In the genomic region with DNA sequence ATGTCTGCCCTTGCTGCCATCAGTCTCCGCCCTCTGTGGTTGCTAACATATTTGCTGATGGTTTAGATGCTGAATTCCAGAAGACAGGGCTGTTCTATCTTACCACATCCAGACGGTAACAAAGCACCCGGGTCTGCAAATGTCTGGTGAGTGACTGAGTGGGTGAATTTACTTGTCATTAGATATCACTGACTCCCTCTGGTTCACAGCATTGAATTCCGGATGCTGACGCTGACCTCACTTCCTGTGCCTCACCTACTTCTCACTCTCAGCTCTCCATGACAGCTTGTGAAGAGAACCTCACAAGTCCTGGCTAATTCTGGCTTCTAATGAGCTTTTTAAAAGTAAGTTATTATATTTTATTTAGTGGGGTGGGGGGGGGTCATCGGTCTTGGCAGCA, we compare ENCODE assay signal across 32 mouse cellular contexts. TPM values are rescaled to one million over a fixed set of nuclear protein-coding genes. Genes with fewer than 3 reads are reported as not detected.
A peak's percentile ranks its signal among the peaks of the same experiment; 100 is the strongest.
DNase-seq lines count a peak whose midpoint lies in the region; ATAC-seq and TF ChIP-seq lines count a peak whose summit lies in the region.
"Had no signal": no experiment of that assay in that cellular context is flagged by ENCODE, and none has a peak within 500 bp of the region (broad histone marks: within the 10 kb centered on the region; RNA-seq: fewer than 3 reads in every experiment).

No protein-coding gene starts in this region.

- H3K9ac ChIP-seq in lung, embryonic 14.5 days: no peak overlapping the region
- H3K9ac ChIP-seq: heart, embryonic 15.5 days; hindbrain, embryonic 14.5 days; kidney, embryonic 15.5 days; limb, embryonic 15.5 days; liver, embryonic 13.5 days; midbrain, embryonic 13.5 days; stomach, embryonic 15.5 days had no signal

- no peak overlapping the region for H3K27ac ChIP-seq in lung, embryonic 14.5 days (ENCODE audit: low read depth)
- H3K27ac ChIP-seq: hindbrain, embryonic 14.5 days; kidney, embryonic 15.5 days; layer of hippocampus, adult 2 months; limb, embryonic 10.5 days; limb, embryonic 15.5 days; liver, embryonic 13.5 days; midbrain, embryonic 13.5 days; stomach, embryonic 15.5 days had no signal

- 0 out of 2 replicates have a peak, but pooled peaks cover 3% of the 10 kb centered on the region for H3K4me1 ChIP-seq in lung, embryonic 14.5 days (ENCODE audit: insufficient read depth)
- H3K4me1 ChIP-seq: kidney, embryonic 15.5 days; limb, embryonic 10.5 days; limb, embryonic 15.5 days; liver, embryonic 13.5 days; stomach, embryonic 15.5 days had no signal

- ATAC-seq in CD4-positive, CD25-positive, alpha-beta regulatory T cell, adult 4 months: no peak
- no peak for ATAC-seq in lung, embryonic 14.5 days (ENCODE audit: insufficient read depth)
- ATAC-seq in megakaryocyte, adult 5-6 weeks (ENCODE audit: poor library complexity, severe bottlenecking): peak; percentile 64
- ATAC-seq: forebrain, embryonic 16.5 days; inflammation-experienced regulatory T-cells, adult 6 months; midbrain, embryonic 13.5 days had no signal

- peak; percentile 10 for DNase-seq in CD4-positive, CD25-positive, alpha-beta regulatory T cell, adult 2 months (ENCODE audit: low read depth, low spot score)
- DNase-seq in lung, embryonic 14.5 days: peak; percentile 24
- no peak for DNase-seq in lung, postnatal 36 days
- DNase-seq in splenic B cell, adult 2 months (ENCODE audit: low read depth, low spot score): peak; percentile 6
- DNase-seq in adrenal gland, postnatal 36 days: no peak
- no peak for DNase-seq in urinary bladder, postnatal 36 days (ENCODE audit: low spot score in 2 of 2)
- DNase-seq: adrenal gland, adult 8-10 months; cerebellum, adult 11 months; cerebellum, adult 9-11 months; heart, postnatal 4 days; kidney, adult 11 months; kidney, postnatal 36 days; liver, embryonic 13.5 days; lung, adult 18-20 months; lung, postnatal 10 days had no signal

- no peaks in the 10 kb centered on the region for H3K9me3 ChIP-seq in lung, embryonic 14.5 days (ENCODE audit: low read depth, low read length)
- H3K9me3 ChIP-seq: heart, embryonic 15.5 days; kidney, embryonic 15.5 days; limb, embryonic 10.5 days; limb, embryonic 15.5 days; liver, embryonic 13.5 days; midbrain, embryonic 13.5 days; stomach, embryonic 15.5 days had no signal

- TF ChIP-seq CTCF in lung, embryonic 14.5 days (IDR thresholded peaks at IDR 0.05; ENCODE audit: low read depth): no peak

- H3K4me2 ChIP-seq in lung, embryonic 14.5 days: no peak overlapping the region
- H3K4me2 ChIP-seq: heart, embryonic 15.5 days; hindbrain, embryonic 14.5 days; kidney, embryonic 15.5 days; limb, embryonic 15.5 days; liver, embryonic 13.5 days; midbrain, embryonic 13.5 days; stomach, embryonic 15.5 days had no signal

- no peaks in the 10 kb centered on the region for H3K27me3 ChIP-seq in lung, embryonic 14.5 days (ENCODE audit: insufficient read depth, low read length)
- no peaks in the 10 kb centered on the region for H3K27me3 ChIP-seq in splenic B cell, adult 2 months (ENCODE audit: control insufficient read depth, insufficient read depth, low read length, poor library complexity, severe bottlenecking)
- H3K27me3 ChIP-seq: heart, embryonic 15.5 days; kidney, embryonic 15.5 days; limb, embryonic 15.5 days; liver, embryonic 13.5 days; stomach, embryonic 15.5 days had no signal

- H3K4me3 ChIP-seq in lung, embryonic 14.5 days (ENCODE audit: low read depth, low read length): no peak overlapping the region
- H3K4me3 ChIP-seq: erythroblast, embryonic 14.5 days; heart, embryonic 15.5 days; kidney, embryonic 15.5 days; layer of hippocampus, adult 2 months; limb, embryonic 10.5 days; limb, embryonic 15.5 days; liver, embryonic 13.5 days; midbrain, embryonic 13.5 days; stomach, embryonic 15.5 days had no signal

- H3K36me3 ChIP-seq in lung, embryonic 14.5 days (ENCODE audit: insufficient read depth): no peaks in the 10 kb centered on the region
- no peaks in the 10 kb centered on the region for H3K36me3 ChIP-seq in splenic B cell, adult 2 months (ENCODE audit: control insufficient read depth, insufficient read depth, low read length, poor library complexity, severe bottlenecking)
- H3K36me3 ChIP-seq: kidney, embryonic 15.5 days; limb, embryonic 10.5 days; limb, embryonic 15.5 days; liver, embryonic 13.5 days; midbrain, embryonic 13.5 days; stomach, embryonic 15.5 days had no signal

- WGBS in lung, embryonic 14.5 days: 43% methylated on average over 6 of the region's 6 CpGs

RNA-seq across cellular contexts. Expression of a gene that starts 10.9 kb away (rescaled TPM):
- not detected for polyA plus RNA-seq in CD4-positive, CD25-positive, alpha-beta regulatory T cell, adult 4 months (2017; shearing (Covaris generic))
- 1.9 and 31.7 TPM in 2 replicates for polyA plus RNA-seq in lung, embryonic 14.5 days (2014; fragmentation: Nextera tagmentation; extraction: Ambion mirVana)
- 10.7 and 12.1 TPM in 2 replicates for total RNA-seq in megakaryocyte, adult 5-6 weeks (2015)
- total RNA-seq in megakaryocyte, adult 5-6 weeks (2017): 9.2 and 12.2 TPM in 2 replicates
- total RNA-seq in adrenal gland, postnatal 36 days (2021): not detected
- total RNA-seq: adrenal gland, adult 8-10 months; layer of hippocampus, adult 2 months; layer of hippocampus, postnatal 25 days; left cerebral cortex, postnatal 10 days had no signal
- polyA plus RNA-seq: erythroblast, embryonic 14.5 days; forebrain, embryonic 11.5 days; forebrain, embryonic 16.5 days; hindbrain, embryonic 14.5 days; inflammation-experienced regulatory T-cells, adult 6 months; urinary bladder, adult 2 months had no signal

RNA-seq across cellular contexts. Expression of a gene that starts 44.4 kb away (rescaled TPM):
- 1 to 10 TPM; 1.1 to 3.2 TPM for polyA plus RNA-seq in CD4-positive, CD25-positive, alpha-beta regulatory T cell, adult 4 months (2017; shearing (Covaris generic))
- 26.0 and 27.8 TPM in 2 replicates for polyA plus RNA-seq in lung, embryonic 14.5 days (2014; fragmentation: Nextera tagmentation; extraction: Ambion mirVana)
- total RNA-seq in megakaryocyte, adult 5-6 weeks (2015): 129 and 131 TPM in 2 replicates
- total RNA-seq in megakaryocyte, adult 5-6 weeks (2017): 40.6 and 49.7 TPM in 2 replicates
- total RNA-seq in adrenal gland, postnatal 36 days (2021): 1 to 10 TPM; 1.9 to 2.2 TPM

RNA-seq across cellular contexts. Expression of a gene that starts 48.1 kb away (rescaled TPM):
- 10 to 100 TPM; 22.7 to 26.1 TPM for polyA plus RNA-seq in CD4-positive, CD25-positive, alpha-beta regulatory T cell, adult 4 months (2017; shearing (Covaris generic))
- polyA plus RNA-seq in lung, embryonic 14.5 days (2014; fragmentation: Nextera tagmentation; extraction: Ambion mirVana): 36.2 and 40.8 TPM in 2 replicates
- total RNA-seq in megakaryocyte, adult 5-6 weeks (2015): 54.3 and 54.4 TPM in 2 replicates
- total RNA-seq in megakaryocyte, adult 5-6 weeks (2017): 43.1 and 52.2 TPM in 2 replicates
- 10 to 100 TPM; 10.3 to 11.8 TPM for total RNA-seq in adrenal gland, postnatal 36 days (2021)

Comparison
In these comparisons a context has a peak if more than half of its experiments do, and no peak if none do; other contexts are left out.
1. DNase-seq: peak in CD4-positive, CD25-positive, alpha-beta regulatory T cell, adult 2 months (single experiment), lung, embryonic 14.5 days (single experiment) and splenic B cell, adult 2 months (single experiment); none in lung, postnatal 36 days (single experiment), adrenal gland, postnatal 36 days (0 of 2) and urinary bladder, postnatal 36 days (0 of 2).
2. RNA of a gene that starts 10.9 kb away (total RNA-seq): 9.2 to 12.2 TPM in megakaryocyte, adult 5-6 weeks; not detected in adrenal gland, postnatal 36 days; every median in the first group is over 10 times any median in the second.
3. RNA of a gene that starts 44.4 kb away (total RNA-seq): 40.6 to 131 TPM in megakaryocyte, adult 5-6 weeks; 1.9 to 2.2 TPM in adrenal gland, postnatal 36 days; every median in the first group is over 10 times any median in the second.